Mouse (Mus musculus) lung, postnatal 0 days (tissue): Measurements from ENCODE around the gene Xbp1. TPM values are rescaled to one million over a fixed set of nuclear protein-coding genes. Genes with fewer than 3 reads are reported as not detected.

Experiments
- ATAC-seq: fragments of 200-750 bp; cut with Nextera tagmentation; 2 replicates; pipeline ENCODE4 v1.8.0; 2017; ENCODE audit warnings: moderate library complexity
- DNase-seq: peaks from one replicate; pipeline ENCODE4 v3.0.0-alpha.2; 2016; ENCODE audit warnings: low spot score
- H3K27ac ChIP-seq: fragments of 300-500 bp; sonication (generic); 2 replicates; pipeline ENCODE4 v1.5.1; 2014; ENCODE audit warnings: antibody characterized with exemption, mild to moderate bottlenecking, low read length, mixed read lengths
- H3K27me3 ChIP-seq: fragments of 300-500 bp; sonication (generic); replicated peaks from 2 replicates; pipeline ENCODE4 v1.6.1; 2014; ENCODE audit warnings: low read length, mixed read lengths; ENCODE audit not compliant: insufficient read depth
- H3K36me3 ChIP-seq: fragments of 300-500 bp; sonication (generic); 2 replicates; pipeline ENCODE4 v1.6.1; 2014; ENCODE audit warnings: low read length, mixed read lengths; ENCODE audit not compliant: insufficient read depth
- H3K4me1 ChIP-seq: fragments of 300-500 bp; sonication (generic); 2 replicates; pipeline ENCODE4 v1.6.1; 2014; ENCODE audit warnings: antibody characterized with exemption, low read depth, low read length, mixed read lengths; ENCODE audit not compliant: insufficient read depth
- H3K4me2 ChIP-seq: fragments of 300-500 bp; sonication (generic); replicated peaks from 2 replicates; pipeline ENCODE4 v1.6.1; 2014; ENCODE audit warnings: low read depth, mild to moderate bottlenecking, low read length, moderate library complexity, mixed read lengths
- H3K4me3 ChIP-seq: fragments of 300-500 bp; sonication (generic); 2 replicates; pipeline ENCODE4 v1.5.1; 2014; ENCODE audit warnings: low read depth, low read length
- H3K9ac ChIP-seq: fragments of 300-500 bp; sonication (generic); replicated peaks from 2 replicates; pipeline ENCODE4 v1.6.1; 2014; ENCODE audit warnings: low read depth, mild to moderate bottlenecking
- H3K9me3 ChIP-seq: fragments of 300-500 bp; sonication (generic); 2 replicates; pipeline ENCODE4 v1.6.1; 2016; ENCODE audit warnings: low read length, mixed read lengths
- CTCF ChIP-seq: IDR thresholded peaks from 2 replicates; pipeline ENCODE4 v1.5.1; 2016; ENCODE audit warnings: antibody characterized with exemption, mild to moderate bottlenecking
- EP300 ChIP-seq: IDR thresholded peaks from 2 replicates; pipeline ENCODE4 v1.6.1; 2016; ENCODE audit warnings: antibody characterized with exemption, mild to moderate bottlenecking, control low read depth
- WGBS: fragments of 180-500 bp; shearing (Covaris S2); extraction: QIAGEN DNeasy Blood & Tissue Kit; methylation state at CpG from one replicate; pipeline ENCODE4 v1.1.7; 2014; 5-methylcytosine and 5-hydroxymethylcytosine counted together
- polyA plus RNA-seq: library from polyadenylated mRNA; unstranded; fragments of >200 nt; fragmentation: Nextera tagmentation; extraction: Ambion mirVana; gene quantifications from 2 replicates; pipeline ENCODE4 v1.2.1, GENCODE M21; 2015

Gene Xbp1
- polyA plus RNA-seq, 1 experiment from 2014 or later, result 211 TPM

GRCm38 (mm10) chr11:5560273-5560672, 39.8 kb downstream of the Xbp1 start:
- WGBS, result 62% methylated on average over 3 of the region's 3 CpGs
- TF ChIP-seq EP300 (no peak), CTCF (peak; percentile 22; the same call in 1 of the 2 replicates)

GRCm38 (mm10) chr11:5562625-5563268, 42.3 kb downstream of the Xbp1 start:
- no peak overlapping the region for H3K4me2 ChIP-seq
- no peak for ATAC-seq
- H3K9ac ChIP-seq, result no peak overlapping the region
- H3K9me3 ChIP-seq, result no peaks in the 10 kb centered on the region
- no peaks in the 10 kb centered on the region for H3K27me3 ChIP-seq
- 35% methylated on average over 9 of the region's 9 CpGs for WGBS
- no peak for DNase-seq
- TF ChIP-seq EP300 (no peak), CTCF (no peak)
- H3K4me3 ChIP-seq, result no peak overlapping the region
- H3K4me1 ChIP-seq, result no peaks in the 10 kb centered on the region
- no peaks in the 10 kb centered on the region for H3K36me3 ChIP-seq
- H3K27ac ChIP-seq, result no peak overlapping the region

More at GRCm38 (mm10) chr11:5560273-5560672, 39.8 kb downstream of the Xbp1 start:
- Histone ChIP-seq H3K4me3 (no peak overlapping the region), H3K4me2 (no peak overlapping the region), H3K9me3 (no peaks in the 10 kb centered on the region), H3K27me3 (no peaks in the 10 kb centered on the region), H3K27ac (no peak overlapping the region), H3K9ac (no peak overlapping the region), H3K36me3 (no peaks in the 10 kb centered on the region), H3K4me1 (no peaks in the 10 kb centered on the region)
- no peak for ATAC-seq
- DNase-seq, result no peak

- no peak overlapping the region for H3K4me3 ChIP-seq
- no peaks in the 10 kb centered on the region for H3K9me3 ChIP-seq
- no peak overlapping the region for H3K27ac ChIP-seq
- 67% methylated on average over 6 of the region's 6 CpGs for WGBS
- H3K4me1 ChIP-seq, result no peaks in the 10 kb centered on the region
- H3K9ac ChIP-seq, result no peak overlapping the region
- no peaks in the 10 kb centered on the region for H3K36me3 ChIP-seq
- H3K27me3 ChIP-seq, result no peaks in the 10 kb centered on the region
- DNase-seq (no peak), ATAC-seq (no peak)
- H3K4me2 ChIP-seq, result no peak overlapping the region
- TF ChIP-seq EP300 (no peak), CTCF (no peak)
These were observed 43.4 kb downstream of the Xbp1 start for GRCm38 (mm10) chr11:5563898-5564297.

GRCm38 (mm10) chr11:5565596-5565995, 45.1 kb downstream of the Xbp1 start:
- DNase-seq, result no peak
- Histone ChIP-seq H3K27me3 (no peaks in the 10 kb centered on the region), H3K36me3 (no peaks in the 10 kb centered on the region), H3K4me2 (no peak overlapping the region), H3K4me3 (no peak overlapping the region), H3K4me1 (no peaks in the 10 kb centered on the region), H3K27ac (no peak overlapping the region), H3K9me3 (no peaks in the 10 kb centered on the region), H3K9ac (no peak overlapping the region)
- no peak for ATAC-seq
- TF ChIP-seq CTCF, result no peak
- WGBS, result 88% methylated on average over 3 of the region's 3 CpGs

- ATAC-seq, result no peak
- H3K4me2 ChIP-seq, result no peak overlapping the region
These were observed 46.0 kb downstream of the Xbp1 start for GRCm38 (mm10) chr11:5566506-5566905.

GRCm38 (mm10) chr11:5567654-5568053, 47.2 kb downstream of the Xbp1 start:
- no peaks in the 10 kb centered on the region for H3K27me3 ChIP-seq
- H3K27ac ChIP-seq, result no peak overlapping the region
- H3K4me3 ChIP-seq, result no peak overlapping the region
- H3K9me3 ChIP-seq, result no peaks in the 10 kb centered on the region
- H3K4me1 ChIP-seq, result no peaks in the 10 kb centered on the region
- 93% methylated on average over 6 of the region's 6 CpGs for WGBS
- DNase-seq (no peak), ATAC-seq (no peak)
- no peak overlapping the region for H3K9ac ChIP-seq
- no peak overlapping the region for H3K4me2 ChIP-seq
- TF ChIP-seq EP300 (no peak), CTCF (no peak)
- H3K36me3 ChIP-seq, result no peaks in the 10 kb centered on the region

More at GRCm38 (mm10) chr11:5566506-5566905, 46.0 kb downstream of the Xbp1 start:
- no peak for DNase-seq
- H3K27ac ChIP-seq, result no peak overlapping the region
- H3K9me3 ChIP-seq, result no peaks in the 10 kb centered on the region
- H3K27me3 ChIP-seq, result no peaks in the 10 kb centered on the region
- no peak overlapping the region for H3K9ac ChIP-seq
- TF ChIP-seq EP300, result no peak
- no peak for TF ChIP-seq CTCF
- H3K4me1 ChIP-seq, result no peaks in the 10 kb centered on the region
- H3K4me3 ChIP-seq, result no peak overlapping the region
- 51% methylated on average over 2 of the region's 2 CpGs for WGBS
- no peaks in the 10 kb centered on the region for H3K36me3 ChIP-seq
